Mouse (Mus musculus): ENCODE results near the gene Snx20.
A peak's percentile ranks its signal among the peaks of the same experiment; 100 is the strongest.

The Snx20 gene

GRCm38 (mm10) chr8:88642734-88643564 lies 7.0 kb upstream of the Snx20 start:
- no peak for DNase-seq

DNA sequence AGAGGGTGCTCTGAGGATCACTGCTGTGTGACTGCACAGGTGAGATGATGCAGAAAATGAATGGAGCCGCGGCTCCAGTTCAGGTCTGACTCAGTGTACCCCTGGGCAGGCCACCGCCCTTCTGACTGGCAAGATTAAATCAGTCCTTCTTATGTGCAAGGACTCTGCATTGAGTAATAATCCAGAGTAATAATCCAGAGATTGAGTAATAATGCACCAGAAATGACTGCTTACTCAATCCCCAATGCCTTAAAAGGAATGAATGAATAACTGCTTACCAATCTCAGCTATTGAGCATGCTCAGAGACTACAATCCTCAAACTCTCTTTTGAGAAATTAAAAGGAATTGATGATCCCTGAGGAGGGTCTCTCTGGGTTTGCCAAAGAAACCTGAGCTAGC lies 3.0 kb upstream of the Snx20 start:
- no peak for DNase-seq

DNA sequence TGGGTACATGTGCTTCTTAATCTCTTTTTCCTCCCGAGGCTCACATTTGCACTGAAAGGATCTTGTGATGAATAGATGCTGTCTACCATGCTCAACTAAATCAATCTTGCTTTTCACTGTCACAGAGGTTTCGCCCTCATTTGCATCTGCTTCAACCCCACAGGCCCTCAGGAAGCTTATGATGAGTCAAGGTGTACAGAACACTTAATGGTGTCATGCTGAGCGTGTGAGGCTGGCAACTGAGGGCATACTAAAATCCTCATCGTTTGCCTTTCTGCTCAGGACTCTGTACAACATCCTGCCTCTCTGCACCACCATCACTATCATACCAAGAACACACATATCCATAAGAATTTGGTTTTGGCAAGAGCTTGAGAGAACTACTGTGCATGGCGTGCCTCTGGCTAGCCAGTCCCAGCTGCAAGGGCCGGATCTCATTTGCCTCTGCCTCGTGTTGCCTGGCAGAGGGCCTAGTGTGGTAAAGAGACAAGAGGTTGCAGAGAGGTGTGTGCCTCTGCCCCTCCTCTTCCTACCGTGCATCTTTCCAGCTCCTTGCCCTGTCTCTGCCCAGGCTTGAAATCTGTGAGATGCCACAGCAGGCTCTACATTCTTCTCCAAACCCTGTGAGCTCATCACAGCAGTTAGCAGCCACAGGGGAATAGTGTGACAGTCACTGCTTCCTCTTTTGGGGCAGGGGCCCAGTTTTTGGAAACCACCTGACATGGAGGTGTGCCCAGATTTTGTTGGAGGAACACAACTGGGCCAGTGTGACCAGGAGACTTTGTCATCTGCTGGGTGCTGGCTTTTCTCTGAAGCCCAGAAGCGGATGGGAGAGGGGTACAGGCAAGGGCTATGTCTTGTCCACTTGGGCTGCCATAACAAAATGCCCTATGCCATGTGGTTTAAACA lies 1.4 kb upstream of the Snx20 start:
- peak; percentile 93 for DNase-seq

DNA sequence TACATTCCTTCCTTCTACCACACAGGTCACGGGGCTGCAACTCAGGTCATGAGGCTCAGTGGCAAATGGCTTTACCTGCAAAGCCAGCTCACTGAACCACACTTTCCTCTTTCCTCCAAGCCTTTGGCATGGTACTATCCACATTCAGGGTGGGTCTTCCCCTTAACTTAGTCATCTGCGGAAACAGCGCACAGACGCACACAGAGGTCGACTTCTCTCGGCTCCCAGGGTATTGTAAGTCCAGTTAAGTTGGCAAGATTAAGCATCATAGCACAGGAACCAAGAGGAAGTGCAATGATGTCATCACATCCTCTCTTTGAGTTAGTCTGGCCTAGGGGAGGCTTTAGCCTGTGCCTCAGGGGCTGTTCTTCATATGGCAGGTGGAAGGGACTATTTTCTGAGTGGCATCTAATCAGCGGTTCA lies 2.6 kb downstream of the Snx20 start:
- peak; percentile 98 for DNase-seq

DNA sequence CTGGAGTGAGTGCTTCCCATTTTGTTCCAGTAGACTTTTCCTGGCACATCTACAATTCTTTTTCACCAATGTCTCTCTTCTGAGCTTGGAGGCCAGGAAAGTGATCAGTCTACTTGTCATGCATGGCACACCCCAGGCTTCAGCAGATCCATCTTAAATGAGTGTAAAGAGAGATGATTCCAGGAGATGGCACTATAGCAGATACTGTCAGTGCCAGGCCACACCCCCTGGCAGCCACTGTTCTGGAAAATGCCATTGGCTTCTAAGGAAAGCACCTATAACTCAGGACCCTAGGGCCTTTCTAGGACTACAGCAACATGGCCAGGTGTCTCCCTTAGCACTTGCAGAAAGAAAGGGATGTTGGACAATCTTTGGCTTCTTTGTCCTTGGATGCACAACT lies 4.8 kb downstream of the Snx20 start:
- no peak for DNase-seq

- DNase-seq = peak; percentile 97
These were observed 5.7 kb downstream of the Snx20 start for GRCm38 (mm10) chr8:88630225-88630624.

- no peak for DNase-seq
These were observed 7.7 kb downstream of the Snx20 start for GRCm38 (mm10) chr8:88628001-88628774.

- peak; percentile 98 for DNase-seq
These were observed 8.5 kb downstream of the Snx20 start for GRCm38 (mm10) chr8:88627265-88627991.

DNA sequence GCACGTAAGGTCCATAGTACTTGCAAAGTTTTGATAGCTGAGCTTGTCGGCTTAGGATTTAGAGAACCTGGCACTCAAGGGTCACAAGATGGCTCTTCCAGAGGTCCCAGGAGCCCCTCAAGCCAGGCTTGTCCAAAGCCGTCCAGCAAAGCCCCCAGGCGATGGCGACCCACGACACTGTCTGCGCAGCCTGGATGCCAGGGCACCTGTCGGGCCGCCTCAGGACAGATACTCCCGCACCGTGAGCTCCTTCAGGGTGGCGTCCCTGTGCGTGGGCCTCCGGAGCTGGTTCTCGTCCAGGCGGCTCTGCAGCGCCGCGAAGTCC lies 9.0 kb downstream of the Snx20 start:
- no peak for DNase-seq

DNA sequence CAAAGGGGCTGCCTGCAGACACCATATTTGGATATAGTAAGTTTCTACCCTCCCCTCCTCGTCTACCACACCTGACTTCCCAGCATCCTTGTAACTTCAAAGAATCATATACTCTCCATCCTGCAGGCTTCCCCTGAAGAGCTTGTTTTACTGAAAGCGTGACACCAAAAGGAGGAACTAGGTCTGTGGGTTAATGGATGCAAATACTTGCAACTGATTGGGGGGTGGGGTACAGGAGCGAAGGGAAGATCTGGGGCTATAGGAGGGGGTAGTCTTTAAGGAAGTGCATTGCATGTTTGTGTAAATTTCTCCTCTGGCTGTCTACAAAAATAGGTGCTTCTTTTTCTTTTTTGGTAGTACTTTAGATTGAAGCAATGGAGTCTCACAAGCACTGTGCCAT lies 9.5 kb downstream of the Snx20 start:
- no peak for DNase-seq

- no peak for DNase-seq
These were observed 11.7 kb downstream of the Snx20 start for GRCm38 (mm10) chr8:88624276-88624675.

GRCm38 (mm10) chr8:88623351-88623750 lies 12.6 kb downstream of the Snx20 start:
- no peak for DNase-seq

GRCm38 (mm10) chr8:88621408-88621807 lies 14.5 kb downstream of the Snx20 start:
- peak; percentile 92 for DNase-seq

DNA sequence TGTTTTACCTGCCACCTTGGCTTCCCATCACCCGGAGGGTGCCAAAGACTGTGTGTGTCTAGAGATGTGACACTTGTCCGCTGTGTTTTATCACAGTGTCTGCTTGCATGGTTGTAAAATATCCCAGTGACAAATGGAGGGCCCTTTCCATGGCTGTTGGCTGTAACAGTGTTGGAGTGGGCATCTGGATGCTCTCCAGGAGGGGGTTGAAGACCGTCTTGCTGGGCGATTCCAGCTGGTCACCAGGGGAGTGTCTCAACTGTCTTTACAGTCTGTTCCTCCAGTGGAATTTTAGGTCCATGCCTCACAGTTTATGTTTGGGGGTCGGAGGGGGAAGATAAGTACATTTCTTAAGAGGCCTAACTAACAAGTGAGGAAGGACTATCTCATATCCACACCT lies 15.0 kb downstream of the Snx20 start:
- DNase-seq = no peak

- DNase-seq = no peak
These were observed 16.4 kb downstream of the Snx20 start for GRCm38 (mm10) chr8:88619513-88619912.

GRCm38 (mm10) chr8:88618612-88619011 lies 17.3 kb downstream of the Snx20 start:
- no peak for DNase-seq

GRCm38 (mm10) chr8:88614981-88615380 lies 20.9 kb downstream of the Snx20 start:
- no peak for DNase-seq

GRCm38 (mm10) chr8:88610271-88610670 lies 25.7 kb downstream of the Snx20 start:
- no peak for DNase-seq

GRCm38 (mm10) chr8:88609036-88609435 lies 26.9 kb downstream of the Snx20 start:
- DNase-seq = no peak

DNA sequence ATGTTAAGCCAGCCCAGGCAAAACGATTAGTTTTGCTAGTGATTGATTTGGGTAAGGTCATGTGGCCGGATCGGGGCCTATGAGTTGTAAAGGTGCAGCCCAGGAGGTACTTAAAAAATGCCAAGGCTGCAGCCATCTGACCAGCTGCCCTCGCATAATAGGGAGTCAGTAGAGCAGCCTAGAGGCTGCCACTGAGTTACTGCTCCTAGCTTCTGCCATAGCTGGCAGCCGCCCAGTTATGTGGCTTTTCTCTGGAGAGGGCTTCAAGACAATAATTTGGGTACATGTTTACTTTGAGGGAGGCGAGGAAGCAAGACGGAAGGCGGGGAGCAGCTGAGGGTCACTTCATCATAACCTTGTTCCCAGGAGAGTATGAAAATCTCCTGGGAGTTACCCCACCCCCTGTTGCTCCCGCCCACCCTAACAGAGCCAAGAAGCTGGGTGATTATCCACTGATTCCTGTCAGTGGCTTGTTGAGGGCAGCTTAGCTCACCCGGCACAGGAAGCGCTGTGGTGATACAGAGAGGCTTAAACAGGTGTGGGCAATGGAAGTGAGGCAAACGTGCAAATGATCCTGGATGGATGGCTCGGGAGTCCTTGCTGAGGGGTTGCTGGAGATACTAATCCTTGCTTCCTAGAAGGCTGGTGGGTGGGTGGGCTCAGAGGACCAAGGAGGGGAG lies 30.4 kb downstream of the Snx20 start:
- DNase-seq = no peak

DNA sequence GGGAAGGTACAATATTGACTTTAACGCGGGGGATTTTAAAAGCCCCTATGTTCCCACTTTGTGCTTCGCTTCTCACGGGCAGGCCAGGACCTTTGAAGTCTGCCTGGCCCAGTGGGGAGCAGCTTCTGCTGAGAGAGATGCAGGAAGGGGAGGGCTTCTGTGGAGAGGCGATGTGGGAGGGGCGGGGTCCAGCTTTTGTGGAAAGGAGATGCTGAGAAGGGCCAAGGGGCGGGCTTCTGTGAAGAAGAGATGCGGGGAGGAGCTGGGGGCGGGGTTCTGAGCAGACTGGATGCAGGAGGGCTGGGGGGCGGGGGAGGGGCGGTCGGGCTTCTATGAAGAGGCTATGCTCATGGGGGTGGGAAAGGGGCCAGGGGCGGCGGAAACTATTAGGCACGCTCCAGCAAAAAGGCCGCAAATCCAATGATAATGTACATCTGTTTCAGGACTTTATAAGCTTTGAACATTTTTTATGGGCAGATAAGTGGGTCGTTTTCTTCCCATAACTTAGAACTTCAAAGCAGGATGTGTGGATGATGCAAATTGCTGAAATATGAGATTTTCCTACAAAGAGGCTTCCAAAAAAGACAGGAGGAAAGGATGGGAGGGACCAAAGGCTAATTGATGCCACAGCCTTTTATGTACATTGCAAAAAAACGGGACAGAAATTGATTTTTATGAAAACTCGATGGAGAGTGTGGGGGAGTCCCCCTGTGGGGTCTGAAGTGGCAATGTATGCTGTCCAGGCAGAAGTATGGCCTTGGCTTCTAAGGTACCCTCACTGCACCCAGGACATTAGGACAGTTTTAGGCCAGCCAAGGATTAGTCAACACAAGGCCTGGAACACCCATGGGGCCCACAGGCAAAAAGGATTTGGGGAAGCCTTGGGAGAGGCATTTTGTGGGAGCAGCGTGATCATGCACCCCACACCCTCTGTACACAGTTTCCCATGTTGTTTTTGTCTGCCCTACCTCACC lies 31.6 kb downstream of the Snx20 start:
- peak; percentile 96 for DNase-seq
